ENCODE assay signal across 15 mouse cellular contexts in genomic region chr12:106123276-106123675, GRCm38 (mm10).
DNase-seq lines count a peak whose midpoint lies in the region; ATAC-seq and TF ChIP-seq lines count a peak whose summit lies in the region.
"Had no signal": no experiment of that assay in that cellular context is flagged by ENCODE, and none has a peak within 500 bp of the region (broad histone marks: within the 10 kb centered on the region; RNA-seq: fewer than 3 reads in every experiment).

No protein-coding gene starts in this region.

- no peak overlapping the region for H3K4me3 ChIP-seq in embryonic facial prominence, embryonic 11.5 days (ENCODE audit: low read depth, low read length)
- no peak overlapping the region for H3K4me3 ChIP-seq in embryonic facial prominence, embryonic 10.5 days
- 0 out of 2 replicates have a peak overlapping the region, but pooled peaks have one; percentile 10 for H3K4me3 ChIP-seq in E14TG2a.4 (replicated peaks; ENCODE audit: low read length)
- H3K4me3 ChIP-seq in hindbrain, embryonic 13.5 days = no peak overlapping the region
- H3K4me3 ChIP-seq in lung, postnatal 0 days (ENCODE audit: low read depth, low read length) = no peak overlapping the region
- H3K4me3 ChIP-seq: heart, embryonic 13.5 days had no signal

- H3K36me3 ChIP-seq in embryonic facial prominence, embryonic 11.5 days (replicated peaks; ENCODE audit: control insufficient read depth, insufficient read depth, low read depth, low read length) = no peaks in the 10 kb centered on the region
- no peaks in the 10 kb centered on the region for H3K36me3 ChIP-seq in embryonic facial prominence, embryonic 10.5 days (replicated peaks)
- H3K36me3 ChIP-seq in E14TG2a.4 (ENCODE audit: insufficient read depth, low read length) = no peaks in the 10 kb centered on the region
- H3K36me3 ChIP-seq in hindbrain, embryonic 13.5 days = no peaks in the 10 kb centered on the region
- H3K36me3 ChIP-seq in lung, postnatal 0 days (ENCODE audit: insufficient read depth, low read length) = no peaks in the 10 kb centered on the region
- H3K36me3 ChIP-seq: heart, embryonic 13.5 days had no signal

- DNase-seq in embryonic facial prominence, embryonic 11.5 days (ENCODE audit: low spot score) = no peak
- no peak for DNase-seq in embryonic facial prominence, embryonic 10.5 days (ENCODE audit: low spot score)
- DNase-seq in cerebellum, adult 9-11 months = peak; percentile 36
- no peak for DNase-seq in kidney, adult 11 months
- no peak for DNase-seq in gastrocnemius, postnatal 25 days
- no peak for DNase-seq in lung, postnatal 0 days (ENCODE audit: low spot score)
- DNase-seq: gastrocnemius, postnatal 10 days; kidney, postnatal 36 days; lung, postnatal 36 days had no signal

- H3K9me3 ChIP-seq in embryonic facial prominence, embryonic 11.5 days (replicated peaks; ENCODE audit: control insufficient read depth, low read length) = no peaks in the 10 kb centered on the region
- no peaks in the 10 kb centered on the region for H3K9me3 ChIP-seq in embryonic facial prominence, embryonic 10.5 days
- no peaks in the 10 kb centered on the region for H3K9me3 ChIP-seq in E14TG2a.4 (ENCODE audit: low read length)
- no peaks in the 10 kb centered on the region for H3K9me3 ChIP-seq in hindbrain, embryonic 13.5 days
- no peaks in the 10 kb centered on the region for H3K9me3 ChIP-seq in lung, postnatal 0 days (ENCODE audit: low read length)
- H3K9me3 ChIP-seq: heart, embryonic 13.5 days had no signal

- H3K9ac ChIP-seq in embryonic facial prominence, embryonic 11.5 days (replicated peaks; ENCODE audit: low read length) = no peak overlapping the region
- no peak overlapping the region for H3K9ac ChIP-seq in hindbrain, embryonic 13.5 days
- H3K9ac ChIP-seq in lung, postnatal 0 days (replicated peaks; ENCODE audit: low read depth) = no peak overlapping the region
- H3K9ac ChIP-seq: heart, embryonic 13.5 days; liver, embryonic 14.5 days had no signal

- no peak overlapping the region for H3K4me2 ChIP-seq in embryonic facial prominence, embryonic 11.5 days (ENCODE audit: low read depth, low read length)
- no peak overlapping the region for H3K4me2 ChIP-seq in hindbrain, embryonic 13.5 days
- H3K4me2 ChIP-seq in lung, postnatal 0 days (replicated peaks; ENCODE audit: low read depth, low read length) = no peak overlapping the region
- H3K4me2 ChIP-seq: heart, embryonic 13.5 days had no signal

- WGBS in embryonic facial prominence, embryonic 11.5 days = 47% methylated on average over 14 of the region's 14 CpGs
- 54% methylated on average over 14 of the region's 14 CpGs for WGBS in embryonic facial prominence, embryonic 10.5 days
- 12% methylated on average over 14 of the region's 14 CpGs for WGBS in hindbrain, embryonic 13.5 days
- WGBS in lung, postnatal 0 days = 73% methylated on average over 14 of the region's 14 CpGs

- no peak for TF ChIP-seq EP300 in lung, postnatal 0 days (IDR thresholded peaks at IDR 0.05)

- H3K27ac ChIP-seq in embryonic facial prominence, embryonic 11.5 days (replicated peaks; ENCODE audit: low read depth, low read length) = no peak overlapping the region
- no peak overlapping the region for H3K27ac ChIP-seq in embryonic facial prominence, embryonic 10.5 days (replicated peaks)
- H3K27ac ChIP-seq in hindbrain, embryonic 13.5 days = 0 out of 2 replicates have a peak overlapping the region, but pooled peaks have one; percentile 8
- no peak overlapping the region for H3K27ac ChIP-seq in lung, postnatal 0 days (ENCODE audit: low read length)
- H3K27ac ChIP-seq: heart, embryonic 13.5 days; liver, embryonic 14.5 days had no signal

- 0 out of 2 replicates have a peak, but pooled peaks have one; percentile 44 for ATAC-seq in embryonic facial prominence, embryonic 11.5 days (replicated peaks; ENCODE audit: insufficient number of reproducible peaks, low FRiP score, low TSS enrichment, low read depth)
- 0 out of 2 replicates have a peak, but pooled peaks have one; percentile 16 for ATAC-seq in hindbrain, embryonic 13.5 days (ENCODE audit: low FRiP score)
- no peak for ATAC-seq in lung, postnatal 0 days
- ATAC-seq: activated CD4-positive, CD25-positive, alpha-beta regulatory T cell, adult 4 months; inflammation-experienced regulatory T-cells, adult 6 months had no signal

- H3K4me1 ChIP-seq in embryonic facial prominence, embryonic 11.5 days (ENCODE audit: control insufficient read depth, insufficient read depth, low read length) = no peaks in the 10 kb centered on the region
- H3K4me1 ChIP-seq in embryonic facial prominence, embryonic 10.5 days = peaks cover 12% of the 10 kb centered on the region
- peaks cover 33% of the 10 kb centered on the region for H3K4me1 ChIP-seq in E14TG2a.4 (replicated peaks; ENCODE audit: low read depth, low read length)
- H3K4me1 ChIP-seq in hindbrain, embryonic 13.5 days (replicated peaks) = peaks cover 29% of the 10 kb centered on the region
- H3K4me1 ChIP-seq in lung, postnatal 0 days (ENCODE audit: insufficient read depth, low read depth, low read length) = no peaks in the 10 kb centered on the region
- H3K4me1 ChIP-seq: heart, embryonic 13.5 days had no signal

- TF ChIP-seq CTCF in E14TG2a.4 (conservative IDR thresholded peaks at IDR 0.05; ENCODE audit: low read length) = no peak
- TF ChIP-seq CTCF in lung, postnatal 0 days (IDR thresholded peaks at IDR 0.05) = no peak

- H3K27me3 ChIP-seq in embryonic facial prominence, embryonic 11.5 days (ENCODE audit: control insufficient read depth, insufficient read depth, low read length) = no peaks in the 10 kb centered on the region
- H3K27me3 ChIP-seq in embryonic facial prominence, embryonic 10.5 days (replicated peaks; ENCODE audit: low read depth, poor library complexity, severe bottlenecking) = no peaks in the 10 kb centered on the region
- H3K27me3 ChIP-seq in E14TG2a.4 (ENCODE audit: insufficient read depth, low read length) = peaks cover 15% of the 10 kb centered on the region
- H3K27me3 ChIP-seq in hindbrain, embryonic 13.5 days = no peaks in the 10 kb centered on the region
- no peaks in the 10 kb centered on the region for H3K27me3 ChIP-seq in lung, postnatal 0 days (replicated peaks; ENCODE audit: insufficient read depth, low read length)
- H3K27me3 ChIP-seq: heart, embryonic 13.5 days had no signal
